Comparison of ENCODE assay signal across 21 mouse cellular contexts in genomic region chr15:83282397-83282796, GRCm38 (mm10). TPM values are rescaled to one million over a fixed set of nuclear protein-coding genes. Genes with fewer than 3 reads are reported as not detected.
"Had no signal": no experiment of that assay in that cellular context is flagged by ENCODE, and none has a peak within 500 bp of the region (broad histone marks: within the 10 kb centered on the region; RNA-seq: fewer than 3 reads in every experiment).

No protein-coding gene starts in this region.

- H3K9me3 ChIP-seq: midbrain, embryonic 12.5 days; neural tube, embryonic 15.5 days; stomach, embryonic 15.5 days had no signal

- H3K4me1 ChIP-seq: midbrain, embryonic 10.5 days; midbrain, embryonic 12.5 days; neural tube, embryonic 13.5 days; neural tube, embryonic 15.5 days had no signal

- H3K4me2 ChIP-seq: lung, embryonic 14.5 days; midbrain, embryonic 12.5 days; neural tube, embryonic 13.5 days; neural tube, embryonic 15.5 days; stomach, embryonic 15.5 days had no signal

- H3K27ac ChIP-seq: liver, embryonic 14.5 days; midbrain, embryonic 10.5 days; midbrain, embryonic 12.5 days; neural tube, embryonic 13.5 days; neural tube, embryonic 15.5 days had no signal

- ATAC-seq: midbrain, embryonic 16.5 days had no signal

- H3K27me3 ChIP-seq: midbrain, embryonic 12.5 days; neural tube, embryonic 13.5 days; neural tube, embryonic 15.5 days; stomach, embryonic 15.5 days had no signal

- H3K9ac ChIP-seq: liver, embryonic 14.5 days; lung, embryonic 14.5 days; midbrain, embryonic 12.5 days; neural tube, embryonic 13.5 days; neural tube, embryonic 15.5 days; stomach, embryonic 15.5 days had no signal

- DNase-seq: lung, adult 18-20 months; lung, embryonic 14.5 days; lung, postnatal 10 days; midbrain, embryonic 14.5 days; retina, postnatal 1 day; right cerebral cortex, adult 18-20 months; right cerebral cortex, postnatal 14 days; spleen, adult 18-20 months; thymus, adult 2 months; thymus, postnatal 25 days; thymus, postnatal 4 days had no signal

- H3K4me3 ChIP-seq: midbrain, embryonic 10.5 days; midbrain, embryonic 12.5 days; myocyte; neural tube, embryonic 13.5 days; neural tube, embryonic 15.5 days; stomach, embryonic 15.5 days had no signal

- H3K36me3 ChIP-seq: midbrain, embryonic 10.5 days; neural tube, embryonic 13.5 days; neural tube, embryonic 15.5 days; stomach, embryonic 15.5 days had no signal

RNA-seq across cellular contexts. Expression of gene A4galt, which starts 30.8 kb away (rescaled TPM):
- total RNA-seq: megakaryocyte, adult 5-6 weeks; megakaryocyte-erythroid progenitor cell, adult 5-6 weeks had no signal
